Mouse (Mus musculus) liver, adult 2 months (tissue): ENCODE results near the gene Hs3st3b1. TPM values are rescaled to one million over a fixed set of nuclear protein-coding genes. Genes with fewer than 3 reads are reported as not detected.

ENCODE experiments used
- DNase-seq: peaks from one replicate; pipeline ENCODE4 v3.0.0-alpha.2; 2011; ENCODE audit warnings: low read depth, low spot score; ENCODE audit errors: extremely low read depth
- H3K27ac ChIP-seq: fragments of 200-500 bp; replicated peaks from 2 replicates; pipeline ENCODE4 v1.5.1; 2012; ENCODE audit warnings: low read depth, mild to moderate bottlenecking, control low read depth, inconsistent platforms, low read length; ENCODE audit not compliant: insufficient read depth
- H3K27me3 ChIP-seq: fragments of 200-500 bp; 2 replicates; pipeline ENCODE4 v1.6.1; 2012; ENCODE audit warnings: mild to moderate bottlenecking, moderate library complexity, low read length, inconsistent platforms; ENCODE audit not compliant: control insufficient read depth, insufficient read depth
- H3K36me3 ChIP-seq: fragments of 200-500 bp; 2 replicates; pipeline ENCODE4 v1.6.1; 2012; ENCODE audit warnings: low read length, inconsistent platforms; ENCODE audit not compliant: control insufficient read depth, insufficient read depth
- H3K4me1 ChIP-seq: fragments of 200-500 bp; 2 replicates; pipeline ENCODE4 v1.6.1; 2011; ENCODE audit warnings: low read length; ENCODE audit not compliant: control insufficient read depth, insufficient read depth
- H3K4me3 ChIP-seq: fragments of 200-500 bp; 2 replicates; pipeline ENCODE4 v1.5.1; 2011; ENCODE audit warnings: low read depth, mild to moderate bottlenecking, control low read depth, low read length, moderate library complexity; ENCODE audit not compliant: insufficient read depth
- H3K79me2 ChIP-seq: fragments of 200-500 bp; 2 replicates; pipeline ENCODE4 v1.6.1; 2012; ENCODE audit warnings: inconsistent platforms, mild to moderate bottlenecking, low read length, moderate library complexity; ENCODE audit not compliant: control insufficient read depth, insufficient read depth
- H3K9ac ChIP-seq: fragments of 200-500 bp; 2 replicates; pipeline ENCODE4 v1.6.1; 2012; ENCODE audit warnings: low read depth, mild to moderate bottlenecking, control low read depth, inconsistent platforms, low read length
- CTCF ChIP-seq: fragments of 200-500 bp; IDR thresholded peaks from 2 replicates; pipeline ENCODE4 v1.5.1; 2011; ENCODE audit warnings: low read depth, low read length, control low read depth
- POLR2A ChIP-seq: fragments of 200-500 bp; IDR thresholded peaks from 2 replicates; pipeline ENCODE4 v1.6.1; 2011; ENCODE audit warnings: low read length, control low read depth; ENCODE audit not compliant: insufficient read depth; ENCODE audit errors: extremely low read depth
- WGBS: fragments of 180-500 bp; shearing (Covaris S2); methylation state at CpG from one replicate; pipeline ENCODE4 v1.1.7; 2018; 5-methylcytosine and 5-hydroxymethylcytosine counted together
- polyA plus RNA-seq: library from polyadenylated mRNA; depleted of rRNA; stranded (reverse); fragments of >200 nt; gene quantifications from 2 replicates; pipeline ENCODE4 v1.2.3, GENCODE M21; 2012
- total RNA-seq: library from RNA; depleted of rRNA; stranded (reverse); fragments of >200 nt; gene quantifications from 2 replicates; pipeline ENCODE4 v1.2.3, GENCODE M21; 2014

Gene Hs3st3b1
- total and polyA plus RNA-seq, 2 experiments, result 38.5 to 57.5 TPM

- Histone ChIP-seq H3K79me2 (no peaks in the 10 kb centered on the region), H3K27me3 (no peaks in the 10 kb centered on the region), H3K4me3 (no peak overlapping the region), H3K27ac (no peak overlapping the region), H3K9ac (no peak overlapping the region), H3K4me1 (no peaks in the 10 kb centered on the region), H3K36me3 (peaks cover 2% of the 10 kb centered on the region; the same call in 1 of the 2 replicates)
- DNase-seq, result no peak
- TF ChIP-seq CTCF (no peak), POLR2A (no peak)
- 90% methylated on average over 9 of the region's 9 CpGs for WGBS
Observed at GRCm38 (mm10) chr11:63967641-63968387, 45.7 kb upstream of the Hs3st3b1 start.

- WGBS, result 72% methylated on average over 5 of the region's 5 CpGs
- no peak overlapping the region for H3K4me3 ChIP-seq
- TF ChIP-seq CTCF (no peak), POLR2A (no peak)
- H3K4me1 ChIP-seq, result no peaks in the 10 kb centered on the region
- H3K27ac ChIP-seq, result no peak overlapping the region
- no peaks in the 10 kb centered on the region for H3K27me3 ChIP-seq
- H3K9ac ChIP-seq, result no peak overlapping the region
- H3K79me2 ChIP-seq, result no peaks in the 10 kb centered on the region
- H3K36me3 ChIP-seq, result no peaks in the 10 kb centered on the region
- DNase-seq, result no peak
Observed at GRCm38 (mm10) chr11:63965437-63965836, 43.3 kb upstream of the Hs3st3b1 start.

GRCm38 (mm10) chr11:63957207-63957606 lies 35.1 kb upstream of the Hs3st3b1 start:
- H3K4me1 ChIP-seq, result no peaks in the 10 kb centered on the region; the same call in 1 of the 2 replicates
- peak; percentile 72 for DNase-seq
- H3K36me3 ChIP-seq, result no peaks in the 10 kb centered on the region
- no peaks in the 10 kb centered on the region for H3K27me3 ChIP-seq
- no peak overlapping the region for H3K4me3 ChIP-seq
- TF ChIP-seq CTCF (peak; percentile 50), POLR2A (no peak)
- H3K27ac ChIP-seq, result no peak overlapping the region
- WGBS, result 16% methylated on average over 4 of the region's 4 CpGs
- no peaks in the 10 kb centered on the region for H3K79me2 ChIP-seq
- no peak overlapping the region for H3K9ac ChIP-seq

- no peaks in the 10 kb centered on the region; the same call in 1 of the 2 replicates for H3K4me1 ChIP-seq
- WGBS, result 39% methylated on average over 7 of the region's 7 CpGs
- no peaks in the 10 kb centered on the region for H3K79me2 ChIP-seq
- no peak overlapping the region for H3K4me3 ChIP-seq
- no peak overlapping the region for H3K9ac ChIP-seq
- H3K27ac ChIP-seq, result no peak overlapping the region
- no peaks in the 10 kb centered on the region for H3K36me3 ChIP-seq
- TF ChIP-seq CTCF (no peak), POLR2A (no peak)
- H3K27me3 ChIP-seq, result no peaks in the 10 kb centered on the region
- no peak for DNase-seq
Observed at GRCm38 (mm10) chr11:63956748-63957147, 34.7 kb upstream of the Hs3st3b1 start.

GRCm38 (mm10) chr11:63953887-63954286 lies 31.8 kb upstream of the Hs3st3b1 start:
- H3K4me1 ChIP-seq, result no peaks in the 10 kb centered on the region; the same call in 1 of the 2 replicates
- no peaks in the 10 kb centered on the region for H3K79me2 ChIP-seq
- WGBS, result 94% methylated on average over 2 of the region's 2 CpGs

GRCm38 (mm10) chr11:63952743-63953191 lies 30.7 kb upstream of the Hs3st3b1 start:
- no peak for DNase-seq
- WGBS, result 77% methylated on average over 4 of the region's 4 CpGs
- no peak for TF ChIP-seq POLR2A
- TF ChIP-seq CTCF, result no peak
- no peaks in the 10 kb centered on the region for H3K79me2 ChIP-seq
- H3K27me3 ChIP-seq, result no peaks in the 10 kb centered on the region
- H3K4me3 ChIP-seq, result no peak overlapping the region
- no peaks in the 10 kb centered on the region; the same call in 1 of the 2 replicates for H3K4me1 ChIP-seq
- H3K36me3 ChIP-seq, result no peaks in the 10 kb centered on the region
- H3K27ac ChIP-seq, result no peak overlapping the region
- no peak overlapping the region for H3K9ac ChIP-seq

More at GRCm38 (mm10) chr11:63953887-63954286, 31.8 kb upstream of the Hs3st3b1 start:
- TF ChIP-seq POLR2A (no peak), CTCF (no peak)
- Histone ChIP-seq H3K36me3 (no peaks in the 10 kb centered on the region), H3K27ac (no peak overlapping the region), H3K4me3 (no peak overlapping the region), H3K9ac (no peak overlapping the region), H3K27me3 (no peaks in the 10 kb centered on the region)
- no peak for DNase-seq
